Mouse (Mus musculus) limb, embryonic 11.5 days (tissue): ENCODE data around the gene Hnrnpk. TPM values are rescaled to one million over a fixed set of nuclear protein-coding genes. Genes with fewer than 3 reads are reported as not detected.
"Not testable (repeated sequence)": the region's sequence is repeated elsewhere in the genome, so short reads cannot be mapped to it uniquely, and the experiment has no call there.

Experiments
- ATAC-seq: fragments of 200-750 bp; cut with Nextera tagmentation; 2 replicates; pipeline ENCODE4 v1.8.0; 2017; ENCODE audit warnings: low read depth; ENCODE audit not compliant: insufficient number of reproducible peaks, low FRiP score, low TSS enrichment
- DNase-seq: peaks from one replicate; pipeline ENCODE4 v3.0.0-alpha.2; 2015; ENCODE audit warnings: low spot score
- H3K27ac ChIP-seq: fragments of 300-500 bp; sonication (generic); replicated peaks from 2 replicates; pipeline ENCODE4 v1.5.1; 2014; ENCODE audit warnings: low read depth, mild to moderate bottlenecking, low read length
- H3K27me3 ChIP-seq: fragments of 300-500 bp; sonication (generic); 2 replicates; pipeline ENCODE4 v1.6.1; 2014; ENCODE audit warnings: mild to moderate bottlenecking, low read length, mixed read lengths; ENCODE audit not compliant: control insufficient read depth, insufficient read depth
- H3K36me3 ChIP-seq: fragments of 300-500 bp; sonication (generic); 2 replicates; pipeline ENCODE4 v1.6.1; 2014; ENCODE audit warnings: mild to moderate bottlenecking, low read length, moderate library complexity, mixed read lengths; ENCODE audit not compliant: control insufficient read depth, insufficient read depth
- H3K4me1 ChIP-seq: fragments of 300-500 bp; sonication (generic); 2 replicates; pipeline ENCODE4 v1.6.1; 2014; ENCODE audit warnings: low read length, mixed read lengths; ENCODE audit not compliant: control insufficient read depth, insufficient read depth
- H3K4me2 ChIP-seq: fragments of 300-500 bp; sonication (generic); 2 replicates; pipeline ENCODE4 v1.6.1; 2014; ENCODE audit warnings: low read depth, mild to moderate bottlenecking, moderate library complexity; ENCODE audit not compliant: severe bottlenecking
- H3K4me3 ChIP-seq: fragments of 300-500 bp; sonication (generic); 2 replicates; pipeline ENCODE4 v1.5.1; 2014; ENCODE audit warnings: low read depth, low read length
- H3K9ac ChIP-seq: fragments of 300-500 bp; sonication (generic); 2 replicates; pipeline ENCODE4 v1.6.1; 2014; ENCODE audit warnings: mild to moderate bottlenecking, low read length
- H3K9me3 ChIP-seq: fragments of 300-500 bp; sonication (generic); 2 replicates; pipeline ENCODE4 v1.6.1; 2016; ENCODE audit warnings: low read length; ENCODE audit not compliant: control insufficient read depth
- WGBS: fragments of 180-500 bp; shearing (Covaris S2); extraction: QIAGEN DNeasy Blood & Tissue Kit; methylation state at CpG from one replicate; pipeline ENCODE4 v1.1.7; 2014; 5-methylcytosine and 5-hydroxymethylcytosine counted together
- polyA plus RNA-seq: library from polyadenylated mRNA; unstranded; fragments of >200 nt; fragmentation: Nextera tagmentation; extraction: Ambion mirVana; gene quantifications from 2 replicates; pipeline ENCODE4 v1.2.1, GENCODE M21; 2014

Gene Hnrnpk
- 2,216 and 2,331 TPM in 2 replicates for polyA plus RNA-seq

DNA sequence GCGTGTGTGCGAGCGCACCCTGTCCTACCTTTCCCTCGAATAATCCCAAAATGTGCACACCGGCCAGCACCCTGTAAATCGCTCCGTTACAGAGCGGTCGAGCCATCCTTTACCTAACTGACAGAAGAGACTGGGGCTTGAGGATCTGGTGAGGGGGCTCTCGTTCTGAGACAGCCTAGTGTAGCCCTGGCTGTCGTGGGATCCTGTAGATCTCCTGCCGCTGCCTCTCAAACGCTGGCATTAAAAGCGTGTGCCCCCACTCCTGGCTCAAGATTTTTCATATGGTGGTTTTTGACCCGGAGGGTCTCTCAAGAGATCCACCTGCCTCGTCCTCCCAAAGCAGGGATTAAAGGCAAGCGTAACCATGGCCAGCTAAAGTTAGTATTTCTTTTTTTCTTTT, at the start of gene Hnrnpk:
Hnrnpk (minus strand) TSS at position 101 of the 400 bp plus-strand sequence.
- peak within 1 kb of the TSS; percentile 100 for H3K9ac ChIP-seq
- WGBS = 10% methylated on average over 16 of the region's 17 CpGs
- ATAC-seq, H3K36me3 ChIP-seq, H3K4me1 ChIP-seq, DNase-seq, H3K9me3 ChIP-seq, H3K27me3 ChIP-seq: not testable (repeated sequence)
- peak within 1 kb of the TSS; percentile 44 for H3K4me2 ChIP-seq
- H3K27ac ChIP-seq = peak within 1 kb of the TSS; percentile 99
- peak within 1 kb of the TSS; percentile 99 for H3K4me3 ChIP-seq

DNA sequence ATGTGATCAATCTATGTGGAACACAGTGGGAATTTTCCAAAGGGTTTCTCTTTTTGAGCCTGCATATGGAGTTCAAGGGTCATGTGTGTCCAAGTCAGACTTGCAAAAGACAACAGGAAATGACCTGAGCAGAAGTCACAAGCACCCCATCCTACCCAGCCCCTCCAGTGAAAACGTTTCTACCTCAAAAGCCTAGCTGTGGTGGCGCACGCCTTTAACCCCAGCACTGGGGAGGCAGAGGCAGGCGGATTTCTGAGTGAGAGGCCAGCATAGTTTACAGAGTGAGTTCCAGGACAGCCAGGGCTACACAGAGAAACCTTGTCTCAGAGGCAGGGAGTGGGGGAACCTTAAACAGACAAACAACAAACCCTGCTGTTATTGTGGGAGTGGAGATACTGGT, 49.1 kb upstream of the Hnrnpk start:
- DNase-seq = no peak
- Histone ChIP-seq H3K4me1 (peaks cover 6% of the 10 kb centered on the region; the same call in 1 of the 2 replicates), H3K36me3 (no peaks in the 10 kb centered on the region), H3K9me3 (no peaks in the 10 kb centered on the region), H3K4me2 (no peak overlapping the region), H3K27ac (no peak overlapping the region), H3K27me3 (peaks cover 5% of the 10 kb centered on the region; the same call in 1 of the 2 replicates), H3K9ac (no peak overlapping the region), H3K4me3 (no peak overlapping the region)
- WGBS = 73% methylated on average over 4 of the region's 4 CpGs
- ATAC-seq = no peak

GRCm38 (mm10) chr13:58450459-58451182, 47.5 kb upstream of the Hnrnpk start:
- peaks cover 5% of the 10 kb centered on the region; the same call in 1 of the 2 replicates for H3K27me3 ChIP-seq
- H3K36me3 ChIP-seq = no peaks in the 10 kb centered on the region
- WGBS = 81% methylated on average over 22 of the region's 22 CpGs
- ATAC-seq (no peak), DNase-seq (no peak)
- H3K9me3 ChIP-seq = no peaks in the 10 kb centered on the region
- H3K4me1 ChIP-seq = peaks cover 6% of the 10 kb centered on the region; the same call in 1 of the 2 replicates
- no peak overlapping the region for H3K4me3 ChIP-seq
- H3K4me2 ChIP-seq = no peak overlapping the region
- no peak overlapping the region for H3K27ac ChIP-seq
- H3K9ac ChIP-seq = no peak overlapping the region

GRCm38 (mm10) chr13:58446541-58446940, 43.4 kb upstream of the Hnrnpk start:
- DNase-seq (no peak), ATAC-seq (no peak)
- no peaks in the 10 kb centered on the region for H3K4me1 ChIP-seq
- H3K4me2 ChIP-seq = no peak overlapping the region
- 74% methylated on average over 2 of the region's 2 CpGs for WGBS
- no peak overlapping the region for H3K9ac ChIP-seq
- no peaks in the 10 kb centered on the region for H3K9me3 ChIP-seq
- H3K36me3 ChIP-seq = no peaks in the 10 kb centered on the region
- H3K27me3 ChIP-seq = no peaks in the 10 kb centered on the region
- H3K4me3 ChIP-seq = no peak overlapping the region
- H3K27ac ChIP-seq = no peak overlapping the region

DNA sequence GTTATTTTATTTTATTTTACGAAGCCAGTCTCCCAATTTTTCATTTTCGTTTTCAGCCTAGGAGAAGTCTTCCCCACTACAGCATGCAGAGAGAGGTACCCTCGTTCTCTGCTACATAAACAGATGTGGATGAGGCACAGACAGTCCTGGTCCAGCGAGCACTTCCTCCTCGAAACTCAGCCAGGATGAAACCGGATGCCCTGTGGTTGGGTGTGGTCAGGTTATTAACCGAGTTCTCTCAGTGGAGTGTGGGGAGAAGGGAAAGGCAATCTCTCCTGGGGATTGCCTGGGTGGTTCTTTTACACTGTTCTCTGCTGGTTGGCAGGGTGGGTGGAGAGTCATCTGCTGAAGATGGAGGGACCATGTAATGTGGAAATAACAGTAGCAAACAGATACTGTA, 40.6 kb upstream of the Hnrnpk start:
- 44% methylated on average over 7 of the region's 7 CpGs for WGBS
- ATAC-seq (no peak), DNase-seq (no peak)
- Histone ChIP-seq H3K4me1 (no peaks in the 10 kb centered on the region), H3K27me3 (no peaks in the 10 kb centered on the region), H3K27ac (no peak overlapping the region), H3K4me2 (no peak overlapping the region), H3K9me3 (no peaks in the 10 kb centered on the region), H3K4me3 (no peak overlapping the region), H3K9ac (no peak overlapping the region), H3K36me3 (no peaks in the 10 kb centered on the region)

DNA sequence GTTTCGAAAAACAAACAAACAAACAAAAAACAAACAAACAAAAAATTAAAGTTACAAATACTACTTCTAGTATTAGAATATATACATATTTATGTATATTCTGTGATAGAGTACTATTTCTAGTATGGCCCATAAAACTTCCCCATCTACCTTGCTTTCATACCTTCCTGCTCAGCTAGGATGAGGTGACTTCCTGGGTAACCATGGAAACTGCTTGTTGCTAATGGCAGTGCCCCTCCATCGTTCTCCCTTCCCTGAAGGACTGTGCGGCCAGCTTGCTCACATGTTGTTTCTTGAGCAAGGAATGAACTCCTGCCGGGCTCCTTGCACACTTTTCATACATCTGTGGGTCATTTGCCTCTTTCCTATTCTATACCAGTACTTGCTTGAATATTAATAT, 40.2 kb upstream of the Hnrnpk start:
- H3K4me1 ChIP-seq = no peaks in the 10 kb centered on the region
- H3K4me2 ChIP-seq = no peak overlapping the region
- H3K27ac ChIP-seq = no peak overlapping the region
- H3K27me3 ChIP-seq = no peaks in the 10 kb centered on the region
- no peak overlapping the region for H3K4me3 ChIP-seq
- no peak overlapping the region for H3K9ac ChIP-seq
- H3K9me3 ChIP-seq = no peaks in the 10 kb centered on the region
- DNase-seq (no peak), ATAC-seq (no peak)
- WGBS = 58% methylated on average over 4 of the region's 4 CpGs
- no peaks in the 10 kb centered on the region for H3K36me3 ChIP-seq

DNA sequence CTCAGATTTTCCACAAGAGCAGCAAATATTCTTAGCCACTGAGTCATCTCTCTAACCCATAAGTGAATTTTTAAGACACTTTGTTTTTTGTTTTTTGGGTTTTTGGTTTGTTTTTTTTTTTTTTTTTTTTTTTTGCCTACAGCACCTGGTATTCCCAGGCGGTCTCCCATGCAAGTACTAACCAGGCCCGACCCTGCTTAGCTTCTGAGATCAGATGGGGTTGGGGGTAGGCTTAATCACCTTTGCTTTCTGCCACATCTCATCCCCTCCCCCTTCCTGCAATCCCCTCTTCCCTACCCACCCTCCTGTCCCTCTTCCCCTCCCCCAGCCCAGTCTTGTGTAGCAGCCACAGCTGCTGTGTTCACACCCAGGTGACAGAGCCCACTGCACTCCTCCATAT, 36.6 kb upstream of the Hnrnpk start:
- H3K27me3 ChIP-seq = no peaks in the 10 kb centered on the region
- H3K4me1 ChIP-seq = no peaks in the 10 kb centered on the region
- DNase-seq (no peak), ATAC-seq (no peak)
- WGBS = 38% methylated on average over 2 of the region's 2 CpGs
- H3K9me3 ChIP-seq = no peaks in the 10 kb centered on the region
- H3K9ac ChIP-seq = no peak overlapping the region
- H3K36me3 ChIP-seq = no peaks in the 10 kb centered on the region
- no peak overlapping the region for H3K4me2 ChIP-seq
- no peak overlapping the region for H3K27ac ChIP-seq
- no peak overlapping the region for H3K4me3 ChIP-seq

DNA sequence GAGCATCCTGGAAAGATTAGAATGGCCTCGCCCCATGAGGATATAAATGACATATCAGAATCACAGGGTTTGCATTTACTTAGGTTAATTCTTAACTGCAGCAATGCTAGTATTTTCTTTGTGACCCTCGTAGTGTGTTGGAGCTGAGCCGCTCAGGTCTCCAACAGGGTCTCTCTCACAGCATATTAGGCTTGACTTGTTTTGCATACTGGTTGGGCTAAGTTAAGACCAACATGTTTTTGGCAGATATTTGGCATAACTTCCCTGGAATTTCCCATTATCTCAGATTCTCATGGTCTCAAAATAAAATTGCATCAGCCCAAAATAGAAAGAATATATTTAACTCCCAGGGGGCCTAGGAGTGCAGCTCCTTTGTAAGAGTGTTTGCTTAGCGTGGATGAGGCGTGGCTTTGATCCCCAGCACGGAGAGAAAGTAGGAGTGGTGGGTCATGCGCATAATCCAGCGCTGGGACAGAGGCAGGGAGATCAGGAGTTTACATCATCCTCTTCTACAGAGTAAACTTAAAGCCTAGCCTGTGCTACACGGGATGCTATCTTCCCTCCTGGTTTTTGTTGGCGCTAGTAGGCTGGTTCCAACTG, 20.0 kb upstream of the Hnrnpk start:
- Histone ChIP-seq H3K27me3 (no peaks in the 10 kb centered on the region), H3K4me3 (no peak overlapping the region), H3K4me1 (no peaks in the 10 kb centered on the region), H3K36me3 (no peaks in the 10 kb centered on the region), H3K9ac (no peak overlapping the region), H3K4me2 (no peak overlapping the region), H3K9me3 (no peaks in the 10 kb centered on the region), H3K27ac (no peak overlapping the region)
- no peak for DNase-seq
- ATAC-seq = no peak
- WGBS = 68% methylated on average over 10 of the region's 10 CpGs
